Mouse (Mus musculus): ENCODE data around the gene Apof.

DNA sequence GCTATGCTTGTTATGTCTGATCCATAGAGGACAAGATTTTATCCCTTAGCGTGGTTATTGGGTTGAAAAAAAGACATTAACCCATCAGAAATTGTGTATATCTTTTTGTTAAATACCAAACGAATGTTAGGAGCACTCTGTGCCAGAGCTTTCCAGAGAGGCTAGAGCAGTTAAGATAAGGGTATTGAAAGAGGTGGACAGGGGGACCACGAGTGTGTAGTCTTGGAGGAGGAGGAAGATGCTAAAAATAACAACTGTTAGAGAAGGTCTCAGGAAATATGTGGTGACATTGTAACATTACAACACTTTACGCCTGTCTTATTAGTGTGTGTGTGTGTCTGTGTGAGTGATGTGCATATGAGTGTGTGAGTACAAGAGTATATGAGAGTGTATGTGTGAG lies 42.4 kb downstream of the Apof start:
- TF ChIP-seq BHLHE40 (IDR thresholded peaks at IDR 0.05; ENCODE audit: borderline replicate concordance, low read depth, low read length), result no peak
- TF ChIP-seq CHD1 (IDR thresholded peaks at IDR 0.05; ENCODE audit: low read depth, low read length), result no peak
- no peak for TF ChIP-seq RCOR1 (IDR thresholded peaks at IDR 0.05; ENCODE audit: low read depth, low read length)
- no peak for TF ChIP-seq CTCF (IDR thresholded peaks at IDR 0.05 in 2 of 3, conservative IDR thresholded peaks at IDR 0.05 in 1 of 3; ENCODE audit: control insufficient read depth in 1 of 3, insufficient read depth in 1 of 3, low read depth in 2 of 3, low read length in 3 of 3, poor library complexity in 1 of 3, severe bottlenecking in 1 of 3)
- no peak for TF ChIP-seq NELFE (IDR thresholded peaks at IDR 0.05; ENCODE audit: low read depth, low read length)

All from MEL (cell line).